In the genomic region with DNA sequence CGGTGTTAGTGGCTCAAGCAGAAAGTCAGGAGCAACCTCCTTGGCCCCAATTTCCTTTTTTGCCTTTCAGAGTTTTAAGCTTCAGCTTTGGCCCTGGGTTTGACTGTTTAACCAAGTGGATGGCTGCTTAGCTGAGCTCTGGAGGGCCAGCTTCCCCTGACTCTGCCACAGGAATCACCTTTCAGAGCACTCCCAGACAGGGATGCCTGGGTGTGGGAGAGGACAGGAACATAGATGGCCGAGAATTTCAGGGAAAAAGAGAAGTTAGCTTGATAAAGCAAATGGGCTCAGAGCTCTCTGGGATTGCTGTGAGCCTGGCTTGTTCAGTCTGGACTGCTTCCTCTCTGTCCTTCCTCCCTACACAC, we compare ENCODE assay signal across 10 mouse cellular contexts. TPM values are rescaled to one million over a fixed set of nuclear protein-coding genes. Genes with fewer than 3 reads are reported as not detected.
DNase-seq lines count a peak whose midpoint lies in the region; ATAC-seq lines count a peak whose summit lies in the region.
"Had no signal": no experiment of that assay in that cellular context is flagged by ENCODE, and none has a peak within 500 bp of the region (broad histone marks: within the 10 kb centered on the region; RNA-seq: fewer than 3 reads in every experiment).

No protein-coding gene starts in this region.

- H3K36me3 ChIP-seq in forebrain, embryonic 14.5 days (ENCODE audit: control insufficient read depth, insufficient read depth, low read length), result no peaks in the 10 kb centered on the region
- no peaks in the 10 kb centered on the region for H3K36me3 ChIP-seq in limb, embryonic 11.5 days (ENCODE audit: control insufficient read depth, insufficient read depth, low read length)
- H3K36me3 ChIP-seq in neural tube, embryonic 12.5 days, result no peaks in the 10 kb centered on the region
- H3K36me3 ChIP-seq: liver, embryonic 15.5 days had no signal

- peak overlapping the region; percentile 30; the same call in 1 of the 2 replicates for H3K4me2 ChIP-seq in forebrain, embryonic 14.5 days (ENCODE audit: low read length)
- H3K4me2 ChIP-seq in limb, embryonic 11.5 days (ENCODE audit: low read depth, severe bottlenecking), result no peak overlapping the region
- H3K4me2 ChIP-seq in neural tube, embryonic 12.5 days (replicated peaks), result no peak overlapping the region
- H3K4me2 ChIP-seq: liver, embryonic 15.5 days had no signal

- no peaks in the 10 kb centered on the region for H3K27me3 ChIP-seq in forebrain, embryonic 14.5 days (replicated peaks; ENCODE audit: control insufficient read depth, insufficient read depth, low read length)
- no peaks in the 10 kb centered on the region for H3K27me3 ChIP-seq in limb, embryonic 11.5 days (ENCODE audit: control insufficient read depth, insufficient read depth, low read length)
- no peaks in the 10 kb centered on the region for H3K27me3 ChIP-seq in neural tube, embryonic 12.5 days (replicated peaks)
- H3K27me3 ChIP-seq: liver, embryonic 15.5 days had no signal

- 18% methylated on average over 2 of the region's 2 CpGs for WGBS in forebrain, embryonic 14.5 days
- 16% methylated on average over 2 of the region's 2 CpGs for WGBS in limb, embryonic 11.5 days
- WGBS in neural tube, embryonic 12.5 days, result 23% methylated on average over 2 of the region's 2 CpGs

- intact Hi-C loops in heart, postnatal 25 days (cut with DNase I), result no loop called here

- H3K4me1 ChIP-seq in forebrain, embryonic 14.5 days (ENCODE audit: control insufficient read depth, insufficient read depth, low read length), result peaks cover 25% of the 10 kb centered on the region
- H3K4me1 ChIP-seq in limb, embryonic 11.5 days (ENCODE audit: control insufficient read depth, insufficient read depth, low read length), result peaks cover 21% of the 10 kb centered on the region
- H3K4me1 ChIP-seq in neural tube, embryonic 12.5 days, result peaks cover 32% of the 10 kb centered on the region
- H3K4me1 ChIP-seq: liver, embryonic 15.5 days had no signal

- peak overlapping the region; percentile 45 for H3K9ac ChIP-seq in forebrain, embryonic 14.5 days (ENCODE audit: low read length)
- H3K9ac ChIP-seq in limb, embryonic 11.5 days (ENCODE audit: low read length), result no peak overlapping the region
- 0 out of 2 replicates have a peak overlapping the region, but pooled peaks have one; percentile 5 for H3K9ac ChIP-seq in neural tube, embryonic 12.5 days
- H3K9ac ChIP-seq: liver, embryonic 15.5 days had no signal

- H3K27ac ChIP-seq in forebrain, embryonic 14.5 days (ENCODE audit: low read depth, low read length), result peak overlapping the region; percentile 95
- H3K27ac ChIP-seq in limb, embryonic 11.5 days (replicated peaks; ENCODE audit: low read depth, low read length), result peak overlapping the region; percentile 53; the same call in 1 of the 2 replicates
- H3K27ac ChIP-seq in neural tube, embryonic 12.5 days, result peak overlapping the region; percentile 77
- H3K27ac ChIP-seq: left cerebral cortex, adult 2 months; liver, embryonic 15.5 days had no signal

- DNase-seq in heart, adult 11 months, result peak; percentile 6
- no peak for DNase-seq in heart, postnatal 25 days (ENCODE audit: low spot score)
- no peak for DNase-seq in forebrain, embryonic 14.5 days (ENCODE audit: low spot score)
- peak; percentile 44 for DNase-seq in limb, embryonic 11.5 days (ENCODE audit: low spot score)
- no peak for DNase-seq in spleen, postnatal 36 days (ENCODE audit: low spot score in 2 of 2)
- no peak for DNase-seq in adrenal gland, postnatal 10 days
- DNase-seq in adrenal gland, adult (ENCODE audit: inconsistent age in 2 of 2, low spot score in 1 of 2), result no peak

- ATAC-seq in forebrain, embryonic 14.5 days, result peak; percentile 33; the same call in 1 of the 2 replicates
- ATAC-seq in limb, embryonic 11.5 days (ENCODE audit: insufficient number of reproducible peaks, low FRiP score, low TSS enrichment, low read depth), result peak; percentile 50; the same call in 1 of the 2 replicates
- no peak; the same call in none of the 2 replicates for ATAC-seq in neural tube, embryonic 12.5 days (ENCODE audit: low FRiP score, low read depth)

- no peaks in the 10 kb centered on the region for H3K9me3 ChIP-seq in forebrain, embryonic 14.5 days (replicated peaks; ENCODE audit: control insufficient read depth, low read length)
- no peaks in the 10 kb centered on the region for H3K9me3 ChIP-seq in limb, embryonic 11.5 days (ENCODE audit: control insufficient read depth, low read length)
- H3K9me3 ChIP-seq in neural tube, embryonic 12.5 days, result no peaks in the 10 kb centered on the region
- H3K9me3 ChIP-seq: liver, embryonic 15.5 days had no signal

- no peak overlapping the region for H3K4me3 ChIP-seq in forebrain, embryonic 14.5 days (ENCODE audit: low read depth, low read length)
- no peak overlapping the region for H3K4me3 ChIP-seq in limb, embryonic 11.5 days (ENCODE audit: low read depth, low read length)
- H3K4me3 ChIP-seq in neural tube, embryonic 12.5 days, result no peak overlapping the region
- H3K4me3 ChIP-seq: left cerebral cortex, adult 2 months; liver, embryonic 15.5 days had no signal

RNA-seq across cellular contexts. Expression of a gene that starts 18.6 kb away (rescaled TPM):
- total RNA-seq in heart, postnatal 25 days (2021), result 10 to 100 TPM; 10.1 to 13.5 TPM
- 183 and 184 TPM in 2 replicates for polyA plus RNA-seq in forebrain, embryonic 14.5 days (2014; fragmentation: Nextera tagmentation; extraction: Ambion mirVana)
- 61.8 and 66.9 TPM in 2 replicates for polyA plus RNA-seq in limb, embryonic 11.5 days (2014; fragmentation: Nextera tagmentation; extraction: Ambion mirVana)
- polyA plus RNA-seq in neural tube, embryonic 12.5 days (2016; fragmentation: Nextera tagmentation; extraction: Ambion mirVana), result 79.9 and 80.9 TPM in 2 replicates
- 10 to 100 TPM; 29.2 to 34.1 TPM for total RNA-seq in adrenal gland, postnatal 10 days (2021)

RNA-seq across cellular contexts. Expression of a gene that starts 29.7 kb away (rescaled TPM):
- total RNA-seq in heart, postnatal 25 days (2021), result 10 to 100 TPM; 15.0 to 15.8 TPM
- 11.9 and 12.1 TPM in 2 replicates for polyA plus RNA-seq in forebrain, embryonic 14.5 days (2014; fragmentation: Nextera tagmentation; extraction: Ambion mirVana)
- 9.0 and 10.4 TPM in 2 replicates for polyA plus RNA-seq in limb, embryonic 11.5 days (2014; fragmentation: Nextera tagmentation; extraction: Ambion mirVana)
- polyA plus RNA-seq in neural tube, embryonic 12.5 days (2016; fragmentation: Nextera tagmentation; extraction: Ambion mirVana), result 10.9 and 11.6 TPM in 2 replicates
- total RNA-seq in adrenal gland, postnatal 10 days (2021), result 10 to 100 TPM; 14.4 TPM

Comparison
In these comparisons a context has a peak if more than half of its experiments do, and no peak if none do; other contexts are left out.
1. DNase-seq: peak in heart, adult 11 months (single experiment) and limb, embryonic 11.5 days (single experiment); none in heart, postnatal 25 days (single experiment), forebrain, embryonic 14.5 days (single experiment), spleen, postnatal 36 days (0 of 2), adrenal gland, postnatal 10 days (single experiment) and adrenal gland, adult (0 of 2).
2. Peak in every context shown above with its lines, with median percentiles within 50 percentile points of each other: H3K27ac ChIP-seq.